Mouse (Mus musculus) spleen, adult 12 weeks (tissue): ENCODE data around the gene Rpl21.
A peak's percentile ranks its signal among the peaks of the same experiment; 100 is the strongest.
"Not testable (repeated sequence)": the region's sequence is repeated elsewhere in the genome, so short reads cannot be mapped to it uniquely, and the experiment has no call there.

ENCODE experiments used
- DNase-seq: peaks from one replicate; pipeline ENCODE4 v3.0.0; 2022; ENCODE audit warnings: low spot score

Gene Rpl21

DNA sequence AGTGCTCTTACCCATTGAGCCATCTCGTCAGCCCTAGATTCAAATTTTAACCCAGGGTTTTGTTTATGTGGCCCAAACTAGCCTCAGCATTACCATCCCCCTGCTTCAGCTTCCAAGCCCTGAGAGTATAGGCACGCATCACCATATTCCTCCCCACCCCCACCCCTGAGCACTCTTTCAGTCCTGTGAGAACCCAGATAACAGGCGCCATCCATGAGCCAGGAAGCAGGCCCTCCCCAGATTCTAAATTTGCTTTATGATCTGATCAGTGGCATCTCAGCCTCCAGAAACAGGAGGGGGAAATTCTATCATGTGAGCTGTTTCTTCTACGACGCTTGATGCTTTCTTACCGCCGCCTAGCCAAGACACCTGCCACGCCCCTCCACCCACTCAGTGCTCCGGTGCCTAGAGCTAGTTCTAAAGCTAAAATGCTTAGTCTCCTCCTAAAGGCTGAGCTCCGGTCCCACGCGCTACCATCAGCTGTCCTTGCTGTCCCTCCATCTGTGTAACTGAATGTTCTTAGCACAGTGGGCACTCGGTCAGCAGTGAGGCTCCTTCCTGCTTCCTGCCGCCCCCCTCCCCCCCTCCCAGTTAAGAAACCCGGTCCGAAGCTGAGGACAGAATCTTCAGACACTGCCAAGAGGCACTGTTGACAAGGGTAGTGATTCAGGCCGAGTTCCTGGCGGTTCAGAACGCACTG, 34.7 kb downstream of the Rpl21 start:
- DNase-seq, result peak; percentile 28

DNA sequence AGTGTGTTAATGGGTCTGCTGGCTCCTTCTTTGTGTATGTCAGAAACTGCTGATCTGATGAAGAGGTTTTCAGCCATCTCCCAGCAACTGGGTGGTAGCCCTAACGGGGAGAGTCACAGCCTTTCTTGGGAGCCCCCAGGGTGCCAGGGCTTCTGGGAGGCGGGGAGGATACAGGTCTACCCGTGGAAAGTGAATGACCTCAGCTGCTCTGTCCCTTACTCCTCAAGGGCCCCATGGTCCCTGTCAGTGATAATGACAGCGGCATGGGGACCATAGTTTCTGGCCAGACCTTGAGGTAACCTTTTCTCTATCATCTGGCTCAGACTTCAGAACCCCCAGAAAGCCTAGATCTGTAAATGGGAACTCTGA, 35.2 kb downstream of the Rpl21 start:
- no peak for DNase-seq

DNA sequence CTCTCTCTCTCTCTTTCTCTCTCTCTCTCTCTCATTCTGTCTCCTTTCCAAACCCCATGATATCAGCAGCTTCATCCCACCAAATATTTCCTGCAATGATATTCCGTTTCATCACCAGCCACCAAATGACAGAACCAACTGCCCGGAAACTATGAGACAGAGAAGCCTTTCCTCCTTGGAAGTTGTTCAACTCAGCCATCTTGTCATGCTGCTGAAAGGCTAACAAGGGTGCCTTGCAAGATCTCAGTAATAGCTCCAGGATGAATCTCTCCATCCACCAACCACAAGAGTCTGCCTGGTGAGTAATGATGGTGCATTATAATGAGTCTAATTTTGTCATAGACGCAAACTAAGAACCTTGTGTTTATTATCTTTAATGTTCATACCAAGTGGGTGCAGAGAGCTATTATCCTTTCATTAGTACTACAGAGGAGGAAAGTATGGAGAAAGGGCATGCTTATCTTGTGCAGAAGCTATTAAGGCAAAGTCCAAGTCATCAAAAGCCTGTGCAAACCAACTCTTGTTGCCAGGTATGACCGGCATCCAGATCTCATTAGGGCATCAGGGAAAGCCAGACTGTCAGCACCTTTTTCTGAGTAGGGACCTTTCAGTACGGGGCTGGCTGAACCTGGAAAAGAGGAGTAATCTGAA, 40.4 kb downstream of the Rpl21 start:
- DNase-seq, result no peak

DNA sequence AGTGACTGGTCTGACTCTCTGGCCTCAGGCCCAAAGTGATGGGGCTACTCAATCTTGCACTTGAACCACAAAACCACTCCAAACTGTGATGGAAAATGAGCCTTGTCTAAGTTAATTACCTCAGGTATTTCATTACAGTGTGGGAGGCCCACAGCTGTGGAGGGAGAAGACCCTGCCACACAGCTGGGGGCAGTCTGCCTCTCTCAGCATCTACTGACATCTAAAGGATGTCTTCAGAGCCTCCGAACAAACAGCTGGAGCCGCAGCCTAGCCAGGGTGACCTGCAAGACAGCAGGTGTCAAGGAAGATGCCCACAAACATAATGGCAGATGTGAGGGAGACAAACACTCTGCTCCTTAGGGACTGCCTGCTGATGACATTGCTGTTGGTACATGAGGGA, 43.3 kb downstream of the Rpl21 start:
- DNase-seq, result no peak

DNA sequence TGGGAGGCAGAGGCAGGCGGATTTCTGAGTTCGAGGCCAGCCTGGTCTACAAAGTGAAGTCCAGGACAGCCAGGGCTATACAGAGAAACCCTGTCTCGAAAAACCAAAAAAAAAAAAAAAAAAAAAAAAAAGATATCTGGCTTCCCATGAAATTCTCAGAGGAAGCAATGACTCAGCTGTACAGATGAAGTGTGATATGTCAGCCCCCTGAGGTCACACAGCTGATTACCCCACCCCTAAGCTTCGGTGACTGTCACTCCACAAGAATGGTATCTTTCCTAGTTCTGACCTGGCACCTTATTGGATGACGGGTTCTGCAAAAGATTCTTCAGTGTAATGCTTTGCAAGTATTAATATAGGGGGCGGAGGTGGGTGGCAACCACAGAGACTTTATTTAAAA, 45.2 kb downstream of the Rpl21 start:
- DNase-seq, result not testable (repeated sequence)

DNA sequence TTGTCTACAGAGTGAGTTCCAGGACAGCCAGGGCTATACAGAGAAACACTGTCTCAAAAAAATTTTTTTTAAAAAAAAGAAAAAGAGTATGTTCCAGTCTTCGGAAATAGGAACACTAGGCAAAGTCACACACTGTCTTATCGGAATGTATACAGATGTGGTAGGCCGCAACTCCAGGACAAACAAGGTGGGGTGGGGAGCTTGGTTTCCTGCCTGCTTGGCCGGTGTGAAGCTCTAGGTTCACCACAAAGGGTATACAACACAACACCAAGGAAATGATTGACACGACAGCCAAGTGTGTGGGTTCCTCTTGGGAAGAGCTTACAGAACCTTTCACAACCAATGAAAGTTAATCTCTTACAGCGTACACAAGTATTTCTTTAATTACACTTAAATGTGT, 49.6 kb downstream of the Rpl21 start:
- DNase-seq, result no peak

DNA sequence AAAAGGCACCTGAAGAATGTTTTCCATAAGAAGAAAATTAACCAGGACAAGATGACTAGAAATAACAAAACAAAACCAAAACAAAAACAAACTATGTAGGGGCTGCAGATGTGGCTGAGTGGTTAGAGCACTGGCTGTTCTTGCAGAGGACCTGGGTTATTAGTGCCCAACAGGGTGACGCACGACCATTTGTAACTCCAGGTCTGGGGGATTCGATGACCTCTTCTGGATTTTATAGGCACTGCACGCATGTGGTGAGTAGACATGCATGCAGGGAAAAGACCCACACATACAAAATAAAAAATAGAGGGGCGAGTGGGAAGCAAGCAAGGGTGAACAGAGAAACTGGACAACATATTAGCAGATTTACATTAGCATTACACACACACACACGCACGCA, 50.4 kb downstream of the Rpl21 start:
- DNase-seq, result no peak

DNA sequence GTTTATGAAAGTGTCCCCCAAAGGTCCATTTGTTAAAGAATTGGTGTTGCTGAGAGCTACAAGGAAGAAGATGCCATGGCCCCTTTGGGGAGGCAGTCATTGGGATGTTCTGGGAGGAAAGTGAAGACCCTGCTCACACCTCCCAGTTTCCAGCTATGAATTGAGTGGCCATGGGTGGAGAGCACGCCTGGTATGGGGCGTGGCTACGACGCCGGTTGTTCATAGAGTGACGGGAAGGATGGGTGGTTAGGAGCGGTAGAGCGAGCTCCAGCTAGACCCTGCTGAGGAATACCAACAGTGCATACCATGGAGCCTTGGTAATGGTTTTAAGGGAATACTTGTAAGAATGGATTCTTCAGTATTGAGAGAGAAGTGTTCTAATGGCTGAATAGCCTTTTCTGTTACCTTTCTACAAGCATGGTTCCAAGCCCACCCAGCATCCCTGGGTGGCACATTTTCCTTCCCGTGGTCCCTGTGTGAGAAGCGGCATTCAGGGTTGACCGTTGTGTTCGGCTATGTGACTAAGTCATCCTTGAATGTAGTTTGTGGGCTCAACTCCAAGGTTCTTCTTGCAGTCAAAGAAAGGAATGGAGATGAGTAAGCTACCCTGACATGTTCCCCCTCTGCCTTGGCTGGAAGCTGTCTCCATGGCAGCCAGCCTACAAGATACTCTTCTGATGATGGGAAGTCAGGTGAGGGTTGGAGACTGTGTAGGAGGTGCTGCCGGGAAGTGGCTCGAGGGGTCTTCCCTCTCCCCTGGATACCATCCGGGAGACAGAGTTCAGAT, 51.0 kb downstream of the Rpl21 start:
- DNase-seq, result no peak
